Mouse (Mus musculus) neural tube, embryonic 14.5 days (tissue): ENCODE results near the gene Nf2. TPM values are rescaled to one million over a fixed set of nuclear protein-coding genes. Genes with fewer than 3 reads are reported as not detected.
A peak's percentile ranks its signal among the peaks of the same experiment; 100 is the strongest.

Experiments used
- ATAC-seq: fragments of 200-750 bp; cut with Nextera tagmentation; 2 replicates; pipeline ENCODE4 v1.8.0; 2017; ENCODE audit warnings: low read depth, mild to moderate bottlenecking, moderate TSS enrichment, moderate library complexity
- H3K27ac ChIP-seq: fragments of 300-500 bp; sonication (generic); 2 replicates; pipeline ENCODE4 v1.5.1; 2014; ENCODE audit warnings: low read depth, mild to moderate bottlenecking, control low read depth, low read length, moderate library complexity, mixed read lengths
- H3K27me3 ChIP-seq: fragments of 300-500 bp; sonication (generic); 2 replicates; pipeline ENCODE4 v1.6.1; 2014; ENCODE audit warnings: low read length; ENCODE audit not compliant: control insufficient read depth, insufficient read depth
- H3K36me3 ChIP-seq: fragments of 300-500 bp; sonication (generic); 2 replicates; pipeline ENCODE4 v1.6.1; 2014; ENCODE audit warnings: low read length, mixed read lengths; ENCODE audit not compliant: control insufficient read depth, insufficient read depth
- H3K4me1 ChIP-seq: fragments of 300-500 bp; sonication (generic); 2 replicates; pipeline ENCODE4 v1.6.1; 2014; ENCODE audit warnings: low read length; ENCODE audit not compliant: control insufficient read depth, insufficient read depth
- H3K4me2 ChIP-seq: fragments of 300-500 bp; sonication (generic); 2 replicates; pipeline ENCODE4 v1.6.1; 2014; ENCODE audit warnings: mild to moderate bottlenecking, low read depth, low read length, control low read depth
- H3K4me3 ChIP-seq: fragments of 300-500 bp; sonication (generic); 2 replicates; pipeline ENCODE4 v1.5.1; 2014; ENCODE audit warnings: low read depth, low read length, control low read depth, mixed read lengths
- H3K9ac ChIP-seq: fragments of 300-500 bp; sonication (generic); replicated peaks from 2 replicates; pipeline ENCODE4 v1.6.1; 2014; ENCODE audit warnings: low read depth, mild to moderate bottlenecking, control low read depth, low read length, mixed read lengths
- H3K9me3 ChIP-seq: fragments of 300-500 bp; sonication (generic); 2 replicates; pipeline ENCODE4 v1.6.1; 2016; ENCODE audit warnings: low read length; ENCODE audit not compliant: control insufficient read depth
- WGBS: fragments of 180-500 bp; shearing (Covaris S2); extraction: QIAGEN DNeasy Blood & Tissue Kit; methylation state at CpG from one replicate; pipeline ENCODE4 v1.1.7; 2014; 5-methylcytosine and 5-hydroxymethylcytosine counted together
- polyA plus RNA-seq: library from polyadenylated mRNA; unstranded; fragments of >200 nt; fragmentation: Nextera tagmentation; extraction: Ambion mirVana; gene quantifications from 2 replicates; pipeline ENCODE4 v1.2.1, GENCODE M21; 2014

The Nf2 gene
- polyA plus RNA-seq, 1 experiment from 2014 or later: 52.3 TPM

DNA sequence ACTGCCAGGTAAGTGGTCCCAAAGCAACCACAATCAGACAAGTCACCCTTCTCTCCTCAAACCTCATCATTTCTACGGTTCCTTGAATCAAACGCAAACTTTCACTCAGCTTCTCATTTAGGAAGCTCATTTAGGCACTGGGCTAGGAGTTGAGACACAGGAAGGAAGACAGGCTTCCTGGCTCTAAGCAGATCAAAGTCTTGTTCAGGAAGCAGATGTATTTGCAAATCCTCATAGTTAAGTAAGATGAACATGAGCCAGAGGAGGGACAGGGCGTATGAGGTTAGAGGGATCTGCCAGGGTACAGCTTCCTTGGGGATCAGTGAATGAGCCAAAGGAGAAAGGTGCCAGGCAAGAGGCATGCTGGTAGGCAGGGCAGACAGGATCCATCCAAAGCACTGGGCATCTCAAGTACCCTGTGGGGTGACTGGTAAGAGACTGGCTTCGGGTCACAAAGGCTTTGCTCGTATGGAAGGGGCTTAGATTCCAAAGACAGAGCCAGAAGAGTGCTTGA is 64.7 kb downstream of the Nf2 start:
- H3K36me3 ChIP-seq: peaks cover 31% of the 10 kb centered on the region
- ATAC-seq: no peak

DNA sequence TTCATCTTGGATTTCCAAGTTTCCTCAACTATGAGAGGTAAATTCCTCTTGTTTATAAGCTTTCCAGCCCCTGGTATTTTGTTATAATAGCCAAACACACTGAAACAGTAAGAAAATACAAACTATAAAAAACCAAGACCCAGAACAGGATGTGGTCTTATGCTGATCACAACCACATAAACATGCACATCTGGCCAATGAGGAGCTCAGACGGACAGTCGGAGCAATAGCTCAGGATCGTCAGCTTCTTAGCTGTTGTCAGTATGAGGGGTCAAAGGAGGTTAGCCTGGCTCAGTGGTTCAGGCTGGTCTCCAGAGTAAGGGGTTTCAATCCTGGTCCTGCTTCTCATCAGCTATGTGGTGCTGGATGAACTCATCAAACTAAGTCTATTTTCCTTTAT is 66.2 kb downstream of the Nf2 start:
- Histone ChIP-seq H3K36me3 (peaks cover 29% of the 10 kb centered on the region), H3K4me3 (no peak overlapping the region), H3K9me3 (no peaks in the 10 kb centered on the region), H3K4me2 (no peak overlapping the region), H3K27ac (no peak overlapping the region), H3K4me1 (no peaks in the 10 kb centered on the region), H3K9ac (no peak overlapping the region), H3K27me3 (no peaks in the 10 kb centered on the region)
- no peak for ATAC-seq
- WGBS: 92% methylated on average over 3 of the region's 3 CpGs

More for the DNA sequence above, 64.7 kb downstream of the Nf2 start:
- Histone ChIP-seq H3K27ac (no peak overlapping the region), H3K4me1 (no peaks in the 10 kb centered on the region), H3K9ac (no peak overlapping the region), H3K4me2 (no peak overlapping the region), H3K9me3 (no peaks in the 10 kb centered on the region), H3K4me3 (no peak overlapping the region), H3K27me3 (no peaks in the 10 kb centered on the region)
- WGBS: 86% methylated on average over 5 of the region's 5 CpGs

DNA sequence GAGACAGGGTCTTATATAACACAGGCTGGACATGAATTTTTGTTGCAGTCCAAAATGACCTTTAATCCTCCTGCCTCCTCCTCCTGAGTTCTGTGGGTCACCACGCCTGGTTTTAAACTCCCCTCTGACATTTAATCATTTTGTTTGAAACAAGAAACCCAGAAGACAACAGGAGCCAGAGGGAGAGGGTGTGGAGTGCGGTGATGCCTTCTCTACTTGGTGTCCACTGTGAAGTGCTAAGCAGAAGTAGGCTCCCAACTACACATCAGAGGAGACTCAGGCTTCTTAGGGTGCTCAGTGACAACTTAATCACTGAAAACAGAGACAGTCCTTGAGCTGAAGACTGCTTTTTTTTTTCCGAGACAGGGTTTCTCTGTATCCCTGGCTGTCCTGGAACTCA is 68.4 kb downstream of the Nf2 start:
- Histone ChIP-seq H3K36me3 (peaks cover 18% of the 10 kb centered on the region), H3K4me3 (no peak overlapping the region), H3K4me2 (no peak overlapping the region), H3K9me3 (no peaks in the 10 kb centered on the region), H3K27ac (no peak overlapping the region), H3K4me1 (no peaks in the 10 kb centered on the region), H3K9ac (no peak overlapping the region), H3K27me3 (no peaks in the 10 kb centered on the region)
- WGBS: 87% methylated on average over 3 of the region's 3 CpGs
- no peak for ATAC-seq

DNA sequence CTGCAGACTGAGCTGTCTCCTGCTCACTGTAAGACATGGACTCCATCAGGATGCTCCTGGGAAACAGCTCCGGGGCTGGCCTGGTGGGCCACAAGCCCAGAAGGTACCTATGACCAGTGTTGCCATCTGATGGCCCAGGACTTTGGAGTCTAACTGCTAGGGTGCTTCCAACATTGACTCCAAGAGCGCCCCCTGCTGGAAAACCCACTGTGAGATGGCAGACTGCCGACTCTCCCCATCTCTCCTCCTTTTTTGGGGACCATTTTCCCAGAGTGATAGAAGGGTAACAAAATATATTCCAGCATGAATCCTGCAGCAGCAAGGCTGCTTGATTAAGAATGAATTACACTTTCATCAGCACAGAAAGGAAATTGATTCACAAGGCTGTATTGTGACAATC is 76.4 kb downstream of the Nf2 start:
- WGBS: 28% methylated on average over 3 of the region's 3 CpGs
- ATAC-seq: no peak; the same call in 1 of the 2 replicates

DNA sequence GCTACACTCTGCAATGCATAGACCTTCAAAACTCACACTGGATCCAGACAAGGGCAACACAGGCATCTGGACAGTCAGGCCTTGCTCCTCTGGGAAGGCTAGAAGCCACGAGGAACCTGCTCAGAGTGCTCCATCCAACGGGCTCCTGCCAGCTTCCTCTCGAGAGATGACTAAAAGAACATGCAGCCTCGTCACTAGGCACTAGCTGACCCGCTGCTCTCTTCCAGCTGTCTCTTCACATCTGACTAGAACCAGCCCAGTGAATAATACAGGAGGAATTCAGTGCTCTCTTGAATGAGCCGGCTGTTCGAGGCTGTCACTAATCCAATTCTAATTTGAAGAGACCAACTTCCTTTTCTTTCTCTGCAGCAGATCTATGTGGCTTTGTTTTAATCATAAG is 77.6 kb downstream of the Nf2 start:
- Histone ChIP-seq H3K27ac (no peak overlapping the region), H3K9me3 (no peaks in the 10 kb centered on the region), H3K27me3 (no peaks in the 10 kb centered on the region), H3K36me3 (no peaks in the 10 kb centered on the region), H3K4me3 (no peak overlapping the region), H3K4me2 (no peak overlapping the region), H3K9ac (no peak overlapping the region), H3K4me1 (peaks cover 13% of the 10 kb centered on the region; the same call in 1 of the 2 replicates)
- 73% methylated on average over 7 of the region's 7 CpGs for WGBS
- no peak for ATAC-seq

More for the DNA sequence above, 76.4 kb downstream of the Nf2 start:
- Histone ChIP-seq H3K9me3 (no peaks in the 10 kb centered on the region), H3K4me1 (peaks cover 13% of the 10 kb centered on the region; the same call in 1 of the 2 replicates), H3K9ac (no peak overlapping the region), H3K27me3 (no peaks in the 10 kb centered on the region), H3K27ac (peak overlapping the region; percentile 63; the same call in 1 of the 2 replicates), H3K36me3 (no peaks in the 10 kb centered on the region), H3K4me2 (no peak overlapping the region), H3K4me3 (no peak overlapping the region)

DNA sequence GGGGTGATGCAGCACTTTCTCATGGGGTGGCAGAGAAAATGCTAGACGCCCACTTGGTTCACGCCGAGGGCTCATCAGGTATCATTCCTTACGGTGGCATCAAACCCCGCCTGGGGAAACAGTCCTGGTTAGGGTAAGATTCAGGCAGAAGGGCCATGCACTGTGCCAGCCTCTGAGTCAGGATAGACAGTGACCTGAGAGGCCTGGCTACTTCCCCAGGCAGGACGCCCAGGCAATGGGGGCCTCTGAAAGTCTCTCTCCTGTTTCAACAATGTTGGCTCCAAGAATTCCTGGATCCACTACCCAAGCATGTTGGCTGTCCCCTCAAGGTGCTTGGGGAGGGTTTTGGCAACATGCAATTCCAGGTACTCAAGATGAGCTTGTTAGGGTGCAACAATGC is 79.5 kb downstream of the Nf2 start:
- 93% methylated on average over 6 of the region's 6 CpGs for WGBS
- Histone ChIP-seq H3K9ac (no peak overlapping the region), H3K4me2 (no peak overlapping the region), H3K9me3 (no peaks in the 10 kb centered on the region), H3K27me3 (no peaks in the 10 kb centered on the region), H3K36me3 (no peaks in the 10 kb centered on the region), H3K27ac (no peak overlapping the region), H3K4me3 (no peak overlapping the region), H3K4me1 (peaks cover 13% of the 10 kb centered on the region; the same call in 1 of the 2 replicates)
- no peak for ATAC-seq

DNA sequence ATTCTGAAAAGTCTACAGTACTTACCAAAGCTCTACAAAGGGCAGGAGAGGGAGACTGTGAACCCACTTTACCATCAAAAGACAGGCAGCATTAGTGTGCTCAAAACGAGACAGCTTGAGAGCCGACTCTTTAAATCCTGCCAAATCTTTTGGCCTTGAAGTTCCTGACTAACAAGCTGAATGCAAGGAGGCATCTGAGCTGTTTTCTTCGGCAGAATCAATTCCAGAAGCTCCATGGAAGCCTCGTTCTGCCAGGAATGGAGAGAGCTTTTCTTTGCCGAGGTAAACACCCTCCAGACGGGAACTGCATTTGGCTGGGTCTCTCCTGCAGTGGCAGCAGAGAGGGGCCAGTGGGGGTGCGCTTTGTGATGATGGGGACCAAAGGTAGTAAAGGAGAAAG is 80.0 kb downstream of the Nf2 start:
- Histone ChIP-seq H3K27me3 (no peaks in the 10 kb centered on the region), H3K4me2 (no peak overlapping the region), H3K9me3 (no peaks in the 10 kb centered on the region), H3K4me1 (peaks cover 11% of the 10 kb centered on the region; the same call in 1 of the 2 replicates), H3K4me3 (no peak overlapping the region), H3K9ac (no peak overlapping the region), H3K27ac (no peak overlapping the region), H3K36me3 (no peaks in the 10 kb centered on the region)
- no peak for ATAC-seq
- 78% methylated on average over 7 of the region's 7 CpGs for WGBS

DNA sequence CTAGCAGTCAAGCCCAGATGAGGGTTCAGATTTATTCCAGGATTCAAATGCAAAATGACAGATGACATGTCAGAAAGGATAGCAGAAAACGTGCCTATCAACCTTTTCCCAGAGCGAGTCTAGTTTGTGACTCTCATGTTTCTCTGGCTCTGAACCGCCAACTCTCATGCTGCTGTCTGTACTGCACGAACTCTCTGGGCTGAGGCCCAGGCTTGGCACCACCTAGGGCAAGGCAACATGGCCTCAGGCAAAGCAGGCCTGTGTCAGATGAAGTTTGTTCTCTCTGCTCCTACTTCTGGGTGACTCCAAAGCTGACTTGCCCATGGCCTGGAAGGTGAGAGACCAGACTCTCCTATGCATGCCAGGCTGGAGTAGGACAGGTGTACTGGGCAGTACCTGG is 80.9 kb downstream of the Nf2 start:
- peaks cover 4% of the 10 kb centered on the region for H3K4me1 ChIP-seq
- H3K27me3 ChIP-seq: no peaks in the 10 kb centered on the region
- no peak overlapping the region for H3K4me3 ChIP-seq
- no peak overlapping the region for H3K9ac ChIP-seq
- WGBS: 85% methylated on average over 4 of the region's 4 CpGs
- no peak overlapping the region for H3K27ac ChIP-seq
- H3K36me3 ChIP-seq: no peaks in the 10 kb centered on the region
- no peak overlapping the region for H3K4me2 ChIP-seq
- no peak for ATAC-seq
- no peaks in the 10 kb centered on the region for H3K9me3 ChIP-seq

DNA sequence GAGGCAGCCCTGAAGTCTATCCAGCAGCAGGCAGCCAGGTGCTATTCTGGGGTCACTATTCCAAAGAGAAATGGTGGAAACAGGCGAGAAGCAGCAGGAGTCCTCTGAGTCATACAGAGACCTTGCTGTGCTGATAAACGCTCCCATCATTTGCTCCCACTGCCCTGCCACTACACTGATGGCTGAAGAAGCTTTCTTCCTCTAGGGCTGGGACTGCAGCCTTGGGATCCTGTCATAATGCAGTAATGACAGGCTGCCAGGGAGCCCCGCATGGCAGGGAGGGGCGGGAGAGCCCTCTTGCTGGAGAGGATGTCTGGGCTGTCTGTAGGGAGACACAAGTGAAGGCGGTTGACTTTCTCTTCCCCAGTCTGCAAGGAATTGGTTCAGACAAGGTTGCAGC is 84.9 kb downstream of the Nf2 start:
- 68% methylated on average over 5 of the region's 5 CpGs for WGBS
- H3K27me3 ChIP-seq: no peaks in the 10 kb centered on the region
- no peak for ATAC-seq
- H3K9me3 ChIP-seq: no peaks in the 10 kb centered on the region
- H3K4me2 ChIP-seq: no peak overlapping the region
- no peak overlapping the region for H3K9ac ChIP-seq
- H3K27ac ChIP-seq: no peak overlapping the region
- no peak overlapping the region for H3K4me3 ChIP-seq
- H3K4me1 ChIP-seq: peaks cover 24% of the 10 kb centered on the region
- no peaks in the 10 kb centered on the region for H3K36me3 ChIP-seq
